Mouse (Mus musculus) olfactory bulb, adult 2 months (tissue): ENCODE results near the gene Sept6.

ENCODE experiments used
- CTCF ChIP-seq: fragments of 200-500 bp; IDR thresholded peaks from 2 replicates; pipeline ENCODE4 v1.5.1; 2012; ENCODE audit warnings: low read depth, mild to moderate bottlenecking, low read length, moderate library complexity; ENCODE audit not compliant: insufficient read depth
- POLR2A ChIP-seq: fragments of 200-500 bp; IDR thresholded peaks from 2 replicates; pipeline ENCODE4 v1.6.1; 2012; ENCODE audit warnings: mild to moderate bottlenecking, low read depth, low read length, moderate library complexity; ENCODE audit not compliant: insufficient read depth

GRCm38 (mm10) chrX:37028378-37028777, 36.8 kb upstream of the Sept6 start:
- TF ChIP-seq POLR2A (no peak), CTCF (no peak)
